Mouse (Mus musculus): ENCODE results near the gene Nrap. TPM values are rescaled to one million over a fixed set of nuclear protein-coding genes. Genes with fewer than 3 reads are reported as not detected.
"Not testable (repeated sequence)": the region's sequence is repeated elsewhere in the genome, so short reads cannot be mapped to it uniquely, and the experiment has no call there.

Gene Nrap
- polyA plus RNA-seq, 1 experiment from 2014 or later, result 0.09 TPM

GRCm38 (mm10) chr19:56372226-56372625, 17.6 kb downstream of the Nrap start:
- WGBS, result 73% methylated on average over 7 of the region's 7 CpGs
- Histone ChIP-seq H3K27ac (no peak overlapping the region), H3K4me3 (no peak overlapping the region), H3K36me3 (no peaks in the 10 kb centered on the region), H3K9me3 (replicated peaks) (no peaks in the 10 kb centered on the region), H3K4me1 (peaks cover 25% of the 10 kb centered on the region), H3K27me3 (ENCODE audit: low read depth, poor library complexity, severe bottlenecking) (no peaks in the 10 kb centered on the region)
- DNase-seq (ENCODE audit: low spot score), result no peak

- no peaks in the 10 kb centered on the region for H3K36me3 ChIP-seq
- H3K9me3 ChIP-seq (replicated peaks), result no peaks in the 10 kb centered on the region
- H3K27ac ChIP-seq, result no peak overlapping the region
- no peaks in the 10 kb centered on the region for H3K27me3 ChIP-seq (ENCODE audit: low read depth, poor library complexity, severe bottlenecking)
- no peak overlapping the region for H3K4me3 ChIP-seq
- no peak for DNase-seq (ENCODE audit: low spot score)
- peaks cover 25% of the 10 kb centered on the region for H3K4me1 ChIP-seq
- 92% methylated on average over 6 of the region's 6 CpGs for WGBS
Observed at GRCm38 (mm10) chr19:56370389-56371150, 19.3 kb downstream of the Nrap start.

- Histone ChIP-seq H3K4me3 (no peak overlapping the region), H3K27me3 (ENCODE audit: low read depth, poor library complexity, severe bottlenecking) (no peaks in the 10 kb centered on the region), H3K36me3 (no peaks in the 10 kb centered on the region), H3K4me1 (peaks cover 33% of the 10 kb centered on the region), H3K9me3 (replicated peaks) (no peaks in the 10 kb centered on the region), H3K27ac (no peak overlapping the region)
- 89% methylated on average over 7 of the region's 7 CpGs for WGBS
- DNase-seq (ENCODE audit: low spot score), result no peak
Observed at GRCm38 (mm10) chr19:56368912-56369311, 20.9 kb downstream of the Nrap start.

DNA sequence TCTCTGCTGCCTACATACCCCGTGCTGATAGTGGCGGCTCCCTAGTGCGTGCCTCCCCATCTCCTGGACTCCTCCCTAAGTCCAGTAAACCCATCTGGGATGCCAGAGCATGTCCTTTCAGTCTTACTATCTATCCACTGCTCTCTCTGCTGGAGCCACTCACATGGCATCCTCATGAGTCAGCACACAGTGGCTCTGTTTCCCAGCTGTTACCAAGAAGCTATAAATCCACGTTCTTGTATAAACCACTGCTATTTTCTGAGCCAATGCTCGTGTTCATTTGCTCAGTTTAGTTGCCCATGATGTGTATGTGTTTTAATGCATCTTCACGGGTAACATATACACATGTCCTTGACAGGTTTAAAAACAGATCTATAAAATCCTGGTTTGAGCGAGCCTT, 22.1 kb downstream of the Nrap start:
- H3K27me3 ChIP-seq (ENCODE audit: low read depth, poor library complexity, severe bottlenecking), result no peaks in the 10 kb centered on the region
- H3K27ac ChIP-seq, result no peak overlapping the region
- no peaks in the 10 kb centered on the region for H3K36me3 ChIP-seq
- H3K9me3 ChIP-seq (replicated peaks), result no peaks in the 10 kb centered on the region
- H3K4me1 ChIP-seq, result peaks cover 37% of the 10 kb centered on the region
- H3K4me3 ChIP-seq, result no peak overlapping the region
- WGBS, result 88% methylated on average over 7 of the region's 7 CpGs
- DNase-seq (ENCODE audit: low spot score), result no peak

- no peak for DNase-seq (ENCODE audit: low spot score)
- Histone ChIP-seq H3K4me1 (peaks cover 26% of the 10 kb centered on the region), H3K9me3 (replicated peaks) (no peaks in the 10 kb centered on the region), H3K27ac (no peak overlapping the region), H3K4me3 (no peak overlapping the region), H3K36me3 (no peaks in the 10 kb centered on the region), H3K27me3 (ENCODE audit: low read depth, poor library complexity, severe bottlenecking) (no peaks in the 10 kb centered on the region)
- WGBS, result 87% methylated on average over 9 of the region's 9 CpGs
Observed at GRCm38 (mm10) chr19:56366625-56367024, 23.2 kb downstream of the Nrap start.

DNA sequence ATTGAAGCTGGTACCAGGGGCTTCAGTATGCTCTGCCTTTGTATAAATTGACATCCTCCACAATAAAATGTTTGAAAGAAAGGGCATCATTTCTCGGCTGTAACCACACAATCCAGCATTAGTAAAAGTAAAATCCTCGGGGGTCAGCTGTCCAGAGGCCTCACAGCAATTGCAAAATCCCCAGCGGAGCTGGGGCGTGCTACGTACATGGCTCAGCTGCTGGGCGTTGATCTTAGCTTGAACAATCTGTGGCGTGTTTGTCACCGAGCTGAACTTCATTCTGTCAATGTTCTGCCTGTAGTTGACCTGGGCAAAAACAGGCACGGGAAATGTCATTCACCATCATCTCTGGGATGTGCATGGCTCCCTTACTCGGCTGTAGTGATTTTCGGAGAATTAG, 23.7 kb downstream of the Nrap start:
- no peak for DNase-seq (ENCODE audit: low spot score)

DNA sequence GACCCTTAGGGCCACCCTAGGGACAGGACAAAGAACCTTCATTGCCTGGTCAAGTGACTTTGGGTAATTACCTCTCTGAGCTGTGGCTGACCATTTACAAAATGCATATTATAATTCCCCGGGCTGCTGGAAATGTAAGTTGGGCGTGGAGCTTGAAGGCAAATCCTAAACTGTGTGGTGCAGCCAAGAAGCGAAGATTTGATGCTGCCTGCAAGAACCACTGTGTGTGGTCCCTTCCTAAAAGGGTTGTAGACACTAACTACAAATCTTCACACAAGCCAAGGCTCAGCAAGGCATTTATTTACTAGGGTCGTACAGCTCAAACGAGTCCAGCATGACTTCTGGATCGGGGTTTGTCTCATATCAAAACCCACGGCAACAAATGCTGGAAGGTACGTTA, 25.3 kb downstream of the Nrap start:
- no peaks in the 10 kb centered on the region for H3K36me3 ChIP-seq
- DNase-seq (ENCODE audit: low spot score), result no peak
- H3K4me3 ChIP-seq, result no peak overlapping the region
- 78% methylated on average over 8 of the region's 8 CpGs for WGBS
- no peaks in the 10 kb centered on the region for H3K27me3 ChIP-seq (ENCODE audit: low read depth, poor library complexity, severe bottlenecking)
- H3K27ac ChIP-seq, result no peak overlapping the region
- no peaks in the 10 kb centered on the region for H3K9me3 ChIP-seq (replicated peaks)
- peaks cover 11% of the 10 kb centered on the region for H3K4me1 ChIP-seq

More for the DNA sequence above, 23.7 kb downstream of the Nrap start:
- Histone ChIP-seq H3K27ac (no peak overlapping the region), H3K27me3 (ENCODE audit: low read depth, poor library complexity, severe bottlenecking) (no peaks in the 10 kb centered on the region), H3K36me3 (no peaks in the 10 kb centered on the region), H3K4me1 (peaks cover 23% of the 10 kb centered on the region), H3K9me3 (replicated peaks) (no peaks in the 10 kb centered on the region), H3K4me3 (no peak overlapping the region)
- WGBS, result 89% methylated on average over 11 of the region's 11 CpGs

DNA sequence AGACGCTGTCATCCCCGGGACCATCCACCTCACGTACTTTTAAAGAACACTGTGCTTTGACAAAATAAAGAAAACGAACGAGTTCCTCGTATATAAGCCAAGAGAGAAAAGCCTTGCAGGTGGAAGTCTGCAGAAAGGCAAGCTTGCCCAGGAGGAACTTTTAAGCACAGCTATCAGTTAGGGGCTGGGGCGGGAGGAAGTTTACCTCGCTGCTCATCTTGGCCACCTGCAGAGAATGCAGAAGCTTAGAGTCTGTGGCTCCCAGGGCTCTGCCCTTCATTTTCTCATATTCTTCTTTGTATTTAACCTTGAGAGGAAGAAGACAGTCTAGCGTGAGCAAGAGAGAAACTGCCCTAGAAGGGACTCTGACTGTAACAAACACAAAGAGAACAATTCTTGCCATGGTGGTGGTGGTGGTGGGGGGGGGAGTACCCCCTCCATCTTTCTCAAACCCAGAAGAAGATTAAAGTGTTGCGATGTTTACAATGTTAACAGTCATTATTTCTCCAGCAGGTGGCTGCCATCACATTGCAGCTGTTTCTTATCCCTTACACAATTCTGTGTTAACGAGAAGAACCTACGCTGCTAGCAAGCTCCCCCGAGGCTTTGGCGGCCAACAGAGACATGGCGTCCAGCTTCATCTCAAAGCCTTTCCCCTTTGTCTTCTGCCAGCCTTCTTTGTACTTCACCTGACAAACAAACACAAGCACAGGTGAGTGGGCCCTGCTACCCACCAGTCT, 25.9 kb downstream of the Nrap start:
- no peak for DNase-seq (ENCODE audit: low spot score)
- H3K4me1 ChIP-seq, result peaks cover 11% of the 10 kb centered on the region
- H3K4me3 ChIP-seq, result no peak overlapping the region
- no peaks in the 10 kb centered on the region for H3K36me3 ChIP-seq
- 73% methylated on average over 15 of the region's 15 CpGs for WGBS
- H3K27ac ChIP-seq, result no peak overlapping the region
- H3K9me3 ChIP-seq (replicated peaks), result no peaks in the 10 kb centered on the region
- H3K27me3 ChIP-seq (ENCODE audit: low read depth, poor library complexity, severe bottlenecking), result no peaks in the 10 kb centered on the region

DNA sequence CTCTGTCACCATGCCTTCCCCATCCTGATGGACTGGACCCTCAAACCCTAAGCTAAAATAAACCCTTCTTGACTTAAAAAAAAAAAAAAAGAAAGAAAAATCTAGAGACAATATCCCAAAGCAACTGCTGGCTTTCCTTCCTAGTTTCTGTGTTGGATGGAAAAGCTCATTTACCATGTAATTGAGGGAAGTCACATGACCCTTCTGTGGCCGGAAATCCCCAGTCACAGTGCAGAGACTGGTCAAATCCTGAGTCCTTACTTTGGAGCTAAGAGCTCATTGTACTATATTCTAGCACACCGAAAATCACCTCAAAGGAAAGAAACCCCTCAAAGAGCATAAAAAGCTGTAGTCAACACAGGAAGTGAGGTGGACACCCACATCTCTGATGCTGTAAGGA, 30.9 kb downstream of the Nrap start:
- Histone ChIP-seq H3K36me3 (no peaks in the 10 kb centered on the region), H3K27ac (no peak overlapping the region), H3K4me1 (peaks cover 15% of the 10 kb centered on the region), H3K9me3 (replicated peaks) (no peaks in the 10 kb centered on the region), H3K27me3 (ENCODE audit: low read depth, poor library complexity, severe bottlenecking) (0 out of 2 replicates have a peak, but pooled peaks cover 3% of the 10 kb centered on the region), H3K4me3 (no peak overlapping the region)
- no peak for DNase-seq (ENCODE audit: low spot score)
- 74% methylated on average over 2 of the region's 2 CpGs for WGBS

GRCm38 (mm10) chr19:56357374-56357708, 32.5 kb downstream of the Nrap start:
- H3K27ac ChIP-seq; H3K36me3 ChIP-seq; H3K27me3 ChIP-seq (ENCODE audit: low read depth, poor library complexity, severe bottlenecking); H3K9me3 ChIP-seq (replicated peaks); DNase-seq (ENCODE audit: low spot score); H3K4me3 ChIP-seq: not testable (repeated sequence)
- peaks cover 12% of the 10 kb centered on the region for H3K4me1 ChIP-seq
- WGBS, result 89% methylated on average over 2 of the region's 2 CpGs

DNA sequence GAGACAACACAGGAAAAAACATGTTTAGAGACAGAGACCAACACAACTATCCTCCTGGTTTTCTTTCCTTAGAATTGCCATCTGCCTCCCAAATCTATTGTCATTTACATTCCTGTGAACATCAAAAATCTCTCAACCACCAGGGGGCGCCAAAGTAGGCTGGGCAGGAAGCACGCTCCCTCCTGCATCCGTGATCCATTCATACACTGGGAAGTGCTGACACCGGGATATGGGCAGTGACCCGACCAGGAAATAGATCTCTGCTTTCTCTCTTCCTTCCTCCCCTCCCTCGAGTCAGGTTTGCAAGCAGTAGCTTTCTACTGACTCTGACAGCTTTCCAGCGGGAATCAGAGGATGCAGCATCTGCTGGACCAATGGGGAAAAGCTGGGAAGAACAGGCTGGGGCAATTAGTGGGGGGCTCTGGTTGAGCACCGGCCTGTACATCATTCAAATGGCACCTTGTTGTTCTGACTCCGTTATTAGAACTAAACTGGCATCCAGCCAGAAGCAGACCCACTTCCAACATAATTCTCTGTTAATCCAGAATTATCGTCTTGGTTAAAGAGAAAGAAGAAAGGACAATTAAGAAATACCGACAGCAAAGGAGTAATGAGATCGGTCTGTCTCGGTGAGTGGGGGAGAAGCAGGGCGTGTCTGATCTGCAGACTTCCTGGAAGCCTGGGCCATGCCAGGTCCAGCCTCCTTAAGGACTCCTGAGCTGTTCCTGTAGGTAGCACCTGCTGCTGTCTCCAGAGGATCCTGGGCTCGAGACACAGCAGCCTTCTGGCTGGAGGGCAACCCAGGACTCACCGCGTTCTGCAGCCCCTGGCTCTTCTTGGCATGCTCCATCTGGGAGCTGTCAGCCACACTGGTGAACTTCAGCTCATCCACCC, 33.1 kb downstream of the Nrap start:
- 45% methylated on average over 17 of the region's 17 CpGs for WGBS
- H3K27ac ChIP-seq, result no peak overlapping the region
- H3K27me3 ChIP-seq (ENCODE audit: low read depth, poor library complexity, severe bottlenecking), result 0 out of 2 replicates have a peak, but pooled peaks cover 3% of the 10 kb centered on the region
- peak; percentile 88 for DNase-seq (ENCODE audit: low spot score)
- H3K9me3 ChIP-seq (replicated peaks), result no peaks in the 10 kb centered on the region
- peaks cover 12% of the 10 kb centered on the region for H3K4me1 ChIP-seq
- H3K4me3 ChIP-seq, result no peak overlapping the region
- H3K36me3 ChIP-seq, result no peaks in the 10 kb centered on the region

DNA sequence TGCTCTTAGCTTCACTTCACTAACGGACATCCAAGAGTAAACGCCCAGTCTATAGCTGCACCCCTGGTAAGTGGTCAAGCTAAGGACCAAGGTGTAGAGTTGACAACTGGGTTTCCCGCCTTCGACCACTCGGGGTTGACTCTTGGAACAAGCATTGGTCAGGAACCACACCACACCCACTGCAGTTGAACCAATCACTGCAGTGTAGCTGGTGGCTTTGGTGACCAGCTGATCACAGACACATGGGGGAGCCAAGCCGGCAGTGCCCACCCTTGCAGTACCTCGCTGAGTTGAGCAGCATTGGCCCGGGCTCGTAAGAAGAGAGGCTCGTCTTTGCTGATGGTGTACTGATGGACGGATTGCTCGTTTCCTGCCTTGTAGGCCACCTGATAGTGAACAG, 34.6 kb downstream of the Nrap start:
- Histone ChIP-seq H3K9me3 (replicated peaks) (no peaks in the 10 kb centered on the region), H3K4me1 (peaks cover 14% of the 10 kb centered on the region), H3K4me3 (no peak overlapping the region), H3K27me3 (ENCODE audit: low read depth, poor library complexity, severe bottlenecking) (0 out of 2 replicates have a peak, but pooled peaks cover 3% of the 10 kb centered on the region), H3K27ac (no peak overlapping the region), H3K36me3 (no peaks in the 10 kb centered on the region)
- DNase-seq (ENCODE audit: low spot score), result no peak
- 87% methylated on average over 12 of the region's 12 CpGs for WGBS

- 86% methylated on average over 10 of the region's 10 CpGs for WGBS
- Histone ChIP-seq H3K27me3 (ENCODE audit: low read depth, poor library complexity, severe bottlenecking) (0 out of 2 replicates have a peak, but pooled peaks cover 3% of the 10 kb centered on the region), H3K9me3 (replicated peaks) (no peaks in the 10 kb centered on the region), H3K4me1 (peaks cover 24% of the 10 kb centered on the region), H3K27ac (no peak overlapping the region), H3K36me3 (no peaks in the 10 kb centered on the region), H3K4me3 (no peak overlapping the region)
- DNase-seq (ENCODE audit: low spot score), result no peak
Observed at GRCm38 (mm10) chr19:56353689-56354088, 36.1 kb downstream of the Nrap start.
